8 mouse cellular contexts compared by ENCODE assay signal in the genomic region with DNA sequence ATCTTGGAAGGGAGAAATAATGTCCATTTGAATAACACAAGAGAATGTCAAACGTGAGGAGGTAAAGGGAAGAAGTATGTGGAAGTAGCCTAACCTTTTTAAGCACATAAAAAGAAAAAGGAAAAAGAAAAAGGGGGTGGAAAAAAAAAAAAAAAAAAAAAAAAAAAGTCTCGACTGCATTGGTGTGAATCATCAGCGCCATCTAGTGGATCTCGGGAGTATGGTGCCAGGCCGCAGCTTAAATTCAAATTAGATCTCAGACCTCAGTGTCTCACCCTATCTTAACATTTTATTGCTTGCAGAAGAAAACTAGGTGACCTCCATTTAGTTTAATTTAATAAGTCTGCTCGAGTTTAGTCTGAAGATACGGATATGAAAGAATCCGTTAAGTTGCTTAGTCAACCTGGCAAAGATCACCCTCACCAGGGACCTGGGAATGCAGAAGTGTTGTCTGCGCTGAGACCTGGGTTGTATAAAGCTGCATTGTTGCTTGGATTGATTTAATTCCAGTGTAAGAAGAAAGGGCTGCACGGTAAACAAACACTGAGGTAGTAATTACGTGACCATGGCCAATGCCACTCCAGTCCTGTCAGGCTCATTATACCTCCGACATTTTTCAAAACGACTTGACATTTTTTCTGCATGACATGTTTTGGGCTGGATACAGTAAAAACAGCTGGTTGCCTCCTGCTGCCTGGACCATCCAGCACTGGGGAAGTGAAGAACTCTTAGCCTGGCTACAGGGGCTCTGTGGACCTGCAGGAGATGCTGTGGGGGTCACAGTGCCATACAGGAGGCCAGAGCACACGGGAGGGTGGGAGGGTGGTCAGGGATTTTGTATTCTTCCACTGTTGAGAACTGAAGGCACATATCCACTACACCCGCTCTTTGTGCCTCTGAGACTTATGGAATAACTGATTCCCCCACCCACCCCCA.
DNase-seq lines count a peak whose midpoint lies in the region; ATAC-seq and TF ChIP-seq lines count a peak whose summit lies in the region.

No protein-coding gene starts in this region.

- H3K27ac ChIP-seq in kidney, embryonic 16.5 days (ENCODE audit: low read length) = no peak overlapping the region
- H3K27ac ChIP-seq in embryonic facial prominence, embryonic 15.5 days (replicated peaks) = peak overlapping the region; percentile 87
- peak overlapping the region; percentile 64 for H3K27ac ChIP-seq in hindbrain, embryonic 12.5 days
- H3K27ac ChIP-seq in midbrain, postnatal 0 days (ENCODE audit: low read depth, low read length) = no peak overlapping the region

- peak; percentile 90 for TF ChIP-seq CTCF in midbrain, postnatal 0 days (IDR thresholded peaks at IDR 0.05)

- H3K36me3 ChIP-seq in kidney, embryonic 16.5 days (ENCODE audit: insufficient read depth, low read length) = no peaks in the 10 kb centered on the region
- H3K36me3 ChIP-seq in embryonic facial prominence, embryonic 15.5 days = no peaks in the 10 kb centered on the region
- H3K36me3 ChIP-seq in hindbrain, embryonic 12.5 days = no peaks in the 10 kb centered on the region
- no peaks in the 10 kb centered on the region for H3K36me3 ChIP-seq in midbrain, postnatal 0 days (ENCODE audit: insufficient read depth, low read length)

- no peak overlapping the region for H3K4me2 ChIP-seq in kidney, embryonic 16.5 days (replicated peaks; ENCODE audit: low read depth, low read length)
- H3K4me2 ChIP-seq in embryonic facial prominence, embryonic 15.5 days (replicated peaks) = no peak overlapping the region
- peak overlapping the region; percentile 32 for H3K4me2 ChIP-seq in hindbrain, embryonic 12.5 days (replicated peaks)
- H3K4me2 ChIP-seq in midbrain, postnatal 0 days (ENCODE audit: low read depth, low read length, poor library complexity, severe bottlenecking) = no peak overlapping the region

- H3K4me1 ChIP-seq in kidney, embryonic 16.5 days (ENCODE audit: insufficient read depth, low read length) = peaks cover 8% of the 10 kb centered on the region; the same call in 1 of the 2 replicates
- H3K4me1 ChIP-seq in embryonic facial prominence, embryonic 15.5 days = peaks cover 19% of the 10 kb centered on the region
- peaks cover 34% of the 10 kb centered on the region for H3K4me1 ChIP-seq in hindbrain, embryonic 12.5 days
- H3K4me1 ChIP-seq in midbrain, postnatal 0 days (ENCODE audit: insufficient read depth, low read length) = no peaks in the 10 kb centered on the region

- intact Hi-C loops in left cerebral cortex, postnatal 14 days (cut with DNase I) = loop anchor here (10.0 kb wide), 1 partner anchor 319 kb away; no protein-coding TSS in a partner anchor

- no peaks in the 10 kb centered on the region; the same call in 1 of the 2 replicates for H3K27me3 ChIP-seq in kidney, embryonic 16.5 days (ENCODE audit: insufficient read depth, low read length)
- no peaks in the 10 kb centered on the region for H3K27me3 ChIP-seq in embryonic facial prominence, embryonic 15.5 days
- no peaks in the 10 kb centered on the region for H3K27me3 ChIP-seq in hindbrain, embryonic 12.5 days
- no peaks in the 10 kb centered on the region for H3K27me3 ChIP-seq in midbrain, postnatal 0 days (ENCODE audit: insufficient read depth, low read length)

- no peaks in the 10 kb centered on the region for H3K9me3 ChIP-seq in kidney, embryonic 16.5 days (ENCODE audit: low read length)
- H3K9me3 ChIP-seq in embryonic facial prominence, embryonic 15.5 days (replicated peaks) = no peaks in the 10 kb centered on the region
- no peaks in the 10 kb centered on the region for H3K9me3 ChIP-seq in hindbrain, embryonic 12.5 days (replicated peaks)
- no peaks in the 10 kb centered on the region for H3K9me3 ChIP-seq in midbrain, postnatal 0 days (ENCODE audit: low read length)

- ATAC-seq in kidney, embryonic 16.5 days (ENCODE audit: low FRiP score, low TSS enrichment) = no peak
- ATAC-seq in embryonic facial prominence, embryonic 15.5 days (ENCODE audit: insufficient number of reproducible peaks, low FRiP score, low TSS enrichment, low read depth) = peak; percentile 65; the same call in 1 of the 2 replicates
- peak; percentile 51; the same call in 1 of the 2 replicates for ATAC-seq in hindbrain, embryonic 12.5 days (ENCODE audit: low FRiP score)
- ATAC-seq in midbrain, postnatal 0 days (ENCODE audit: low FRiP score) = no peak

- DNase-seq in kidney, adult 11 months = peak; percentile 16
- DNase-seq in brain, adult 2 months (ENCODE audit: low read depth, low spot score) = peak; percentile 85
- DNase-seq in left cerebral cortex, postnatal 14 days (ENCODE audit: low spot score in 2 of 2) = peak; percentile 82 to 85
- peak; percentile 78 for DNase-seq in midbrain, postnatal 0 days (ENCODE audit: low spot score)
- peak; percentile 27 for DNase-seq in thymus, postnatal 14 days

- H3K9ac ChIP-seq in kidney, embryonic 16.5 days (replicated peaks; ENCODE audit: low read length) = no peak overlapping the region
- H3K9ac ChIP-seq in embryonic facial prominence, embryonic 15.5 days = no peak overlapping the region
- H3K9ac ChIP-seq in hindbrain, embryonic 12.5 days = no peak overlapping the region
- no peak overlapping the region for H3K9ac ChIP-seq in midbrain, postnatal 0 days (replicated peaks; ENCODE audit: low read length, poor library complexity, severe bottlenecking)

- 24% methylated on average over 15 of the region's 15 CpGs for WGBS in kidney, embryonic 16.5 days
- WGBS in embryonic facial prominence, embryonic 15.5 days = 16% methylated on average over 15 of the region's 15 CpGs
- WGBS in hindbrain, embryonic 12.5 days = 16% methylated on average over 15 of the region's 15 CpGs
- 19% methylated on average over 15 of the region's 15 CpGs for WGBS in midbrain, postnatal 0 days

- H3K4me3 ChIP-seq in kidney, embryonic 16.5 days (ENCODE audit: low read length) = no peak overlapping the region
- H3K4me3 ChIP-seq in embryonic facial prominence, embryonic 15.5 days (replicated peaks) = no peak overlapping the region
- H3K4me3 ChIP-seq in hindbrain, embryonic 12.5 days = no peak overlapping the region
- H3K4me3 ChIP-seq in midbrain, postnatal 0 days (ENCODE audit: low read depth, low read length) = no peak overlapping the region

Comparison
In these comparisons a context has a peak if more than half of its experiments do, and no peak if none do; other contexts are left out.
1. DNase-seq: peak in every context shown above with its lines; median percentile 85 in brain, adult 2 months; 84 in left cerebral cortex, postnatal 14 days; 78 in midbrain, postnatal 0 days; 27 in thymus, postnatal 14 days; 16 in kidney, adult 11 months.
2. ATAC-seq: peak in embryonic facial prominence, embryonic 15.5 days (single experiment) and hindbrain, embryonic 12.5 days (single experiment); none in kidney, embryonic 16.5 days (single experiment) and midbrain, postnatal 0 days (single experiment).
3. H3K27ac ChIP-seq: peak in embryonic facial prominence, embryonic 15.5 days (single experiment) and hindbrain, embryonic 12.5 days (single experiment); none in kidney, embryonic 16.5 days (single experiment) and midbrain, postnatal 0 days (single experiment).